Mouse (Mus musculus) cerebellum, adult 8-10 months (tissue): ENCODE data around the gene Rai14.
A peak's percentile ranks its signal among the peaks of the same experiment; 100 is the strongest.
"Not testable (repeated sequence)": the region's sequence is repeated elsewhere in the genome, so short reads cannot be mapped to it uniquely, and the experiment has no call there.

Experiments used
- DNase-seq: peaks from one replicate; pipeline ENCODE4 v3.0.0; 2022

The Rai14 gene

DNA sequence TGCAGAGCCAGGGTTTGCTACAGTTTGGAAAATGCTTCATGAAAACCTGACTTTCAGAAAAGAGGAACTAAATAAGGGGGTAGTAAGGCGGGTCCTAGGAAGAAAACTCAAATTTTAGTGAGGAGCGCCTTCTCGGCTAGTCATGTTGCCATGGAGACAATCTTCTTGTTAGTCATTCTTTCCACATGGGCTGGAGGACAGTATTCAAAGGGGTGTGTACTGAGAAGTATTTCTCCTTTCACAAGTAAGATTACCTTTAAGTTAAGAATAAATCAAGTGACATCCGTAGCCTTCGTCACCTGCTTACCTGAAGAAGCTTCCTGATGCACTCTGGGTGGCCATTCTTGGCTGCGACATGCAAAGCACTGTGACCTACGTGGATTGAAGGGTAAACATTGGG, 115.0 kb downstream of the Rai14 start:
- no peak for DNase-seq

DNA sequence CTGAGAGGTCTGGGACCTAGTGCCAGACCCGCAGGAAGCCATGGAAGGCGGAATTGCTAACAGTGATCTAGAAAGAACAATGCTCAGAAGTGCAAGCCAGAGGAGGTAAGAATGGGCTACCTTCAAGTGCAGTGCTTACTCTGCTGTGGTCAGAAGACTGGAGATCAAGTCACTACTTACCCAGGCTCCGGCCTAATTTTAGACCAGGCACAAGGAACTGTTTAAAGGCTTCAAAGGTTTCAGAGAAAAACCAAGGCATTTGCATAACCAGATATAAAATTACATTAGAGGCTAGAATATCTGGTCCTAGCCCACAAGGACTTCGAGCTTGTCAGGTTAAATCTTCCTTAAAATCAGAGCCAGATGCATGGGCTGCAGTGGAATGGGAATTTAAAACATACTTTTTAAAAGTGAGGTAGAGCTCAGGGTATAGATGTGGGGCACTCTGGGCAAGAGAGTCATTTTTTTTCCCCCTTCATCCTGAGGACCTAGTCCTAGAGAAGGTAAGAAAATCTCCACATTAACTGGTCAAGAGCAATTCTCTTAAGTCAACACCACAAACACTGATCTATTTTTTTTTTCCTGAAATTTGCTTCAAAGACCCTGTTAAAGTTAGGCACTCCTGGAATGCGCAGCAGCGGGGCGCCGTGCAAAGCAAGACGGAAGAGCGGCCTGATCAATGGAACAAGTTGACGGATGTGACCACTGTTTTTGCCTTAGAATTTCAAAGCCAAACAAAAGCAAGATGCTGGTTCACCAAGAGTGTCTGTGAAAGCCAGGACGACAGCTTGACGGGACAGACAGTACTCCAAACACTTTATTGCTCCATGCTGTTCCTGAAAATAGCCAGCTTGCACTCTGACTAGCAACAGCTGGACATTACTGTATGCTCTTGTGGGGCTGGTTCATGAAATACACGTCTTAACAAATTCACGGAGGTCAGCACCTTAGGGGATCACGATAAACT, 115.9 kb downstream of the Rai14 start:
- no peak for DNase-seq

DNA sequence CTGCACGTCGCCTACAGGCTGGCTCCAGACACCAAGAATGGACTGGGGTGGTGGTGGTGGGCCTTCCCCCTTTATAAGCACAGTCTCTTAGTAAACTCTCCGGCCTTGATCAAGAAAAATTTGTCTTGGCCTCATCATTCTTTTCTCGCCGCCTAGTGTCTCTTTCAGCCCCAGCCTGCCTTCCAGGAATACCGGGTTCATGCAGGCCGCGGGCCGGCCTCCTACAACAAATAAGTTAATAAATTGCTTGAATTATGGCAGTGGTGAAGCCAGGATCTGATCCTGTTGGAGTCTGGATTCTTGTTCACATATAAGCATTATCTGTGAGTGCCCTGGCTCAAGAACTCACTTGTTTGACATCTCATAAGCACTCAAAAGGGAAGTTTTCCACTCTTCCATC, 117.6 kb downstream of the Rai14 start:
- DNase-seq = no peak

DNA sequence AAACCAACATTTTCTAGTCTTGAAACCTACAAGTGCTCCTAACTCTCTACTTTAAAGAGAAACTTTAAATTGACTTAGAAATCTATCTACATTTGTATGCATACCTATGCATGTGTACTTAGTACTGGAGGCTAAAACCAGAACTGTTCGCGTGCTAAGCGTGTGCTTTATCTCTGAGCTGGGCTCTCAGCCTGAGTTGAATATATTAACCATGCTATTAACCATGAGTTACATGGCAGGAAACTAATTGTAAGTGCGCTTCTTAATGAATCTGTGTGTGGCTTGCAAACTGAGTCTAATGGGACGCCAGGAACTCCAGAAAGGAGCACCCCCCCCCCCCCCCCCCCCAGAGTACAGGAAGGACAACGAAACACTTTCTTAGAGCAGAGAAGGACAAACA, 119.0 kb downstream of the Rai14 start:
- no peak for DNase-seq

DNA sequence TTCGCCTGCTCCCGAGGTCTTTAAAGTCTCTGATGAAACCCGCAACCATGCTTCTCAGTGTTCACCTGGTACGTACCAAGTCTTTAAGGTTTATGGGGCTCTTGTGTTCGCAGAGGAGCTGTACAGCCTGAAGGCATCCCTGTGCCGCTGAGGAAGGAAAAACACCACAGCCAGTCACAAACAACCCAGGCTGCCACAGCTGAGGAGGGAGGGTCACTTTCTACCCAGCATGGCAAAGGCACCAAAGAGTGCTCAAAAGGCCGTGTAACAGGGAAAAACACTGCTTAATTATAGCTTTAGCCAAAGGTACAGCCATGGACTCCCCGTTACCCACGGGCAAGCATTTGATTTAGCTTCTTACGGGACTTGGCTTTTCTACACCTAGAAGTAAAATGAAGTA, 119.5 kb downstream of the Rai14 start:
- no peak for DNase-seq

DNA sequence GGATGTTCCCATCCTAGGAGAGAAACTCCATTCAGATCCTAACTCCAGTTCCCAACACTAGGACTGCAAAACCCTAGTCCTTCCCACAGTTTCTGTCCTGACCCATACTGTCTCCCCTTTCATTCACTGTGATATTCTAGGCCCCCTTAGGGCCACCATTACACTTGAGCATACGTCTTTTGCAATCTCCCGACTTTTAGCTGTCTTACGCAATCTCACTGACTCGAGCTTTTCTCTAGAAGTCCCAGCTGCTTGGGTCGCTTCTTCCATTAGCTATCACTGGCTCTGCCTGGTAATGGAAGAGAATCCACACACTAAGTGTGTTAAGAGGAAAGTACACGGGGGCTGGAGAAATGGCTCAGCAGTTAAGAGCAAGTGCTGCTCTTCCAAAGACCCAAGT, 121.3 kb downstream of the Rai14 start:
- DNase-seq = no peak

DNA sequence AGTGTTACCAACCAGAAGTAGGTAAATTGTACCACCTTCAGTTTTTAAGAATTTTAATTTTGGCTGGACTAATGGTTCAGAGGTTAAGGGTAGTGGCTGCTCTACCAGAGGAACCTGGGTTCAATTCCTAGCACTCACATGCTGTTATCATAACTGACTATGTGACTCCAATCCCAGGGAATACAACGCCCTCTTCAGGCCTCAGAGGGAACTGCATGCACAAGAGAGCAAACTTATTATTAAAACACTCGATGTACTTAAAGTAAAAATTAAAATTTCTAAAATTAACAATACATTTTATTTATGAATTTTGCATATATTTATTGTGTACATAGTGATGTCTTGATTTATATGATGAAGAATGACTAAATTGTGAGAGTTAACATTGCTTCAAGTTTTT, 127.9 kb downstream of the Rai14 start:
- DNase-seq = no peak

DNA sequence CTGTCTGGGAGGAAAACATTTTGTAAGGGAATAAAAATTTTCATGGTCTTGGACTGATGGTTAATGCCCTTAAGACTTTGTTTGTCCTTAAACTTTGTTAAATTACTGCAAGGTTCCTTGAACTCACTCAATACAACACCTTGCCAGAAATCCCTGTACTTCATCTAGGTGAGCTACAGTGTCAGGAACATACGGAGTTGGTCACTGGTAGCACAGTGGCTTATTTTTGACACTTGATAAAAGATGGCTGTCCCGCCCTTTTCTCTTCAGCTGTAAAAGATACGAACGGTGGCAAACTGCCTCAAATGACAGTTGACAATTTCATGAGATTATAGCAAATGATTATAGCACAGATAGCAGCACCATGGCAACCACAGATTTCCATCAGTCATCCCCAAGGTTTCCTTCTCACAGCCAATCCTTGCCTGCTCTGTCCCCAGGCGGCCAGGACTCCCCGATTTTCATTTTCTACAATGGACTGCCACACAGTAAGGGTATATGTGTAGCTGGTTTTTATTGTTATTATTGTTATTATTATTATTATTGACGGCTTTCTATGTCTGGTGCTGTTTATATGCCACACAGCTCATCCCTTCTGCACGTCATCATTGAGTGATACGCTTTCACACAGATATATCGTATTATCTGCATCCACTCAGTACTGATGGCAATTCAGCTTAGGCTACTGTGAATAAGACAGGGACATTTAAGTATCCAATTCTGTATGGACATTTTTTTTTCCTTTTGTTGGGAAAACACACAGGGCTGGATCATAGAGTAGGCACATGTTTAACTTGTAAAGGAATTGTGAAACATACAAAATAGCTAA, 129.9 kb downstream of the Rai14 start:
- no peak for DNase-seq

DNA sequence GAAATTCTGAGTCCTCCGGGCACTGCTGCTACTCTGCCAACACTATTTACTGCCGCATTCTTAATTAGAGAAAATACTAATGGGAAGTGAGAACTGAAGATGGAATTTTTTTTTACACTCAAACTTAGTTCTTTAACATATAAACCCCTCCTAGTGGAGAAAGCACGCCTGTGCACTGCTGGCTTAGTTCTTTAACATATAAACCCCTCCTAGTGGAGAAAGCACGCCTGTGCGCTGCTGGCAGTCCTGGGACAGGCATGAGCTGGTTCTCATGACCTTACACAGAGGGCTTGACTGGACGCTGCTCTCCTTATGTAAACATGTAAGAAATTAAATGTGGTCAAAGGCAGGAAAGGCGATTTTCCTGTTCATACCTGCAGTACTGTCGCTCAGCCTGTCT, 131.0 kb downstream of the Rai14 start:
- DNase-seq = peak; percentile 2

DNA sequence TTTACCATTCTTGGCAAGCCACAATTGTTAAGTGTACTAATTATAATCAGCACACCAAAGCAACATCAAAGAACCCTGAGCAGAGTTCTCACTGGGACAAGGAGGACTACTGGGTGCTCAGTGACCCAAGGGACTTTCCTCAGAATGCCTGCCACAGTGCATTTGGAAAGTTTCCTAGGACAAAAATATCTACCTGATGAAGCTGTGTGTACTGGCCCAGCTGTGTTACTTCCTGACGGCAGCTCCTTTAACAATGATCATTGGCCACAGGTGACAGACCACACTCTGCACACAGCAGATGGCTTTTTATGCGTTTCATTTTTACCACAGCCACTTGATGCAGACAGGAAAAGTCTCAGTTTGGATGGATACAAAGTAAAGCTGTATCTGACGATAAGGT, 135.3 kb downstream of the Rai14 start:
- DNase-seq = no peak

DNA sequence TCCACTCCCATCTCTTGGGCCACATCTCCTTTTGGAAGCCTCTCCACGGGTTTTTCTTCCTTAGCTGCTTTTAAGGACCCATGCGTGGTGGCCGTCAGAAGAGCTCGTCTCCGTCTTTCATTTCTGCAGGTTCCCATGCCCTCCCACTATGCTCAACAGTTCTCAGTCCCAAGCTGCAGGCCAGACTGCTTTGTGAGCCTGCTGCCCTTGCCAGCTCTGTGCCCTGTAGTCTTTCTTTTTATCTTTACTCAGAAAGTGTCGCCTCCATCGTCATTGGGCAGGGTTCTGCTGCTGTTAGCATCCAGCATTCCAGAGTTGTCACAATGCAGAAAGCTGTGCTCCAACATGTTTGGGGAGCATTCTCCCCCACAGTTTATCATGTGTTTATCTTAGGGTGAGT, 147.9 kb downstream of the Rai14 start:
- no peak for DNase-seq

DNA sequence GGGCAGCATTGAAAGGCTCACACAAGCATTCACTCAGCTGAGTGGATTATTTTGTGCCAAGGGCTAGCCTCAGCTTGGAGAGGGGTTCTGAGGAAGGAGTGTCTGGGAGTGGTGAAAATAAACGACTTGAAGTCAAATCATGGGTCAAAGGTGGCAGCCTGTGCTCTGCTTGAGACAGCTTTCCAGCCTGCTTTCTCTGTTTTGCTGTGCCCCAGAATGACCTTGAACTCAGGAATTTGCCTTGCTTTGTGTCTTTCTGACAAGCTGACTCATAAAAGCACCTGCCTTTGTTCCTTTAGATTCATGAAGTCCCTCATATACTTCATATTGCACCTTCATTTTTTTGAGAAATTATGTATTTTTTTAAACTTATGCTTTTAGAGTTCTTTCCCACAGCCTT, 150.2 kb downstream of the Rai14 start:
- no peak for DNase-seq

DNA sequence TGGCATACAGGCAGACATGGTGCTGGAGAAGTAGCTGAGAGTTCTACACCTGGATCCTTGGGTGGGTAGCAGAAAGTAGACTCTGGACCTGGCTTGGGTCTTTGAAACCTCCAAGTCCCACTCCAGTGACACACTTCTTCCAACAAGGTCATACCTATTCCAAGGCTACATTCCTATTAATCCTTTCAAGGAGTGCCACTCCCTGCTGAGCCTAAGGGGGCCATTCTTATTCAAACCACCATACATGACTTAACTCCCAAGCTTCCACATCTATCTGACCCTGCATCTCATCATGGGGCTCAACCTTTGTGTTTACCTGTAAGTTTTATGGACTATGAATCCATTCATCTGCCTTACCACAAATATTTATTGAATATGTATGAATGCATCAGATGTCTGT, 152.1 kb downstream of the Rai14 start:
- DNase-seq = no peak

DNA sequence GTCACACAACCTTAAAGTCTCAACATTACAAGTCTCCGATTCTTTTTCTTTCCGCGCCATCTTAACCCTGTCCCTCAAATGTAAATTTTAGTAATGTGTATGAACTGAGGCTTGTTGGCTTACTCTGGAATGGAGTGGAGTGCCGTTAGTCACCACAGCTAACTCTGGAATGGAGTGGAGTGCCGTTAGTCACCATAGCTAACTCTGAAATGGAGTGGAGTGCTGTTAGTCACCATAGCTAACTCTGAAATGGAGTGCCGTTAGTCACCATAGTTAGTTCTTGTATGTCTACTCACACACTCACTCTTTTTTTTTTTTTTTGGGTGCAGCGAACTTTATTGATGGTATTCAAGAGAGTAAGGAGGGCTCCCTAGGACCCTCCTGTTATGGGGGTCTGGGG, 154.4 kb downstream of the Rai14 start:
- DNase-seq = no peak

DNA sequence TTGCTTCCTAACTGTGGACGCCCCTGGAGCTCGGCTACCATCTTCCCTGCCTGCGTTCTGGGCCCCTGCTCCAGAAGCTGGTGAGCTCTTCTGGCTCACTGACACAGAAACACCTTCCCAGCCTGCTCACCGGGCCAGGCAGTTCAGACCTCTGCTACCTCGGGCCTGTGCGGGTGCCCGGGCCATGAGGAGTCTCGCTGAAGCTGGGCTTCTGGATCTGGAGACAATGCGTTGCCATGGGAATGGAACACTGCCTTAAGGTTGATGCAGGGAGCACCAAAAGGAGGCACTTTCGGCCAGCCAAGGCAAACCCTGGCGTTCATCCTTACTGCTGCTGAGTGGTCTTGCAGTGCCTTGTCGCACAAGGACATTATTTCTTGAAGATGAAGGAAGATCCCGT, 156.0 kb downstream of the Rai14 start, which contains the start of gene Ttc23l:
TSS of gene Ttc23l (minus strand) at position 204 of the 400 bp plus-strand sequence.
- no peak for DNase-seq

DNA sequence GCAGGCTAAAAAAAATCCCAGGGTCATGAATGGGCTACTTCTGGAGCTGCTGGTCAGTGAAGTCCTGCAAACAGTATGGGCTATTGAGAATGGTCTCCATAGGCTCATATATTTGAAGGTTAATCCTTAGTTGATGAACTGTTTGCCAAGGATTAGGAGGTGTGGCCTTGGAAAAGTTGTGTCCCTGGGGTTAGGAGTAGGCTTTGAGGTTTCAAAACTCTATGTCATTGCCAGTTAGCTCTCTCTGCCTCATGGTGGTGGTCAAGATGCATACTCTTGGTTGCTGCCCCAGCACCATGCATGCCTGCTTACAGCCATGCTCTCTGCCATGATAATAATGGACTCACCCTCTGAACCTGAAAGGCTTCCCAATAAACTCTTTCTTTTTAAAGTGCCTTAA, 160.1 kb downstream of the Rai14 start:
- DNase-seq = no peak

DNA sequence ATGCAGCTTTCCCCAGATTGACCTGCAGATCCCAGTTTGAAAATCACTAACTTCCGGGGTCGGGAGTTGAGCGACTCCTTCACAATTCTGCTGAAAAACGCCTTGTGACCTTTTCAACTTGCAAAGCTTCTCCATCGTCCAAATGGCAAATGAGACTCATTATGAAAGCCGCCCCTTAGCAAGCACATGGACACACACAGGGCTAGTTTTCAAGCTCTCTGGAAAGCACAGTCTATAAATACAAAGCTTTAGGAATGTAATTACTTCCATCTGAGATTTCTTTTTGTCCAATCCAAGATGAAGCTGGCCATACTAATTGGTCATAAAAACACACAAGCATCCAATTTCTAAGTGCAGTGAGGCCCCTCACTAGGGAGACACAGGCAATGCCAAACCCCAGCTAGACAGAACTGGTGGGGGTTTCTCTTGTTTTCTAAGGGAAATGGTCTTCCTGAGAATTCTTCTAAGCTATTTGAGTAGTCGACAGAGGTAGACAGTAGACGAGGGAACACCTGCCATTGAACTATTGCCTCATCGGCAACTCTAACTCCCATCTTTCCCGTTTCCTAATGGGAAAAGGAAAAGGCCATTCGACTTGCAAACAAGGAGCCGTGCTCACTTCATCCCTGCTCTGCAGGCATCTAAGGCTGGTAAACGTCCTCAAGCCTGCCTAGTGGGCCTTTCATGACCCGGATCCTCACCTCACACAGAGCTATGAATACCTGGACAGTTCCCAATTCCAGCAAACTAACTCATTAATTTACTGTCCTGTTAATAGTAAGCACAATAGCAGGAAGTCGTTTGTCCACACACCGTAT, 173.9 kb downstream of the Rai14 start:
- DNase-seq = no peak

DNA sequence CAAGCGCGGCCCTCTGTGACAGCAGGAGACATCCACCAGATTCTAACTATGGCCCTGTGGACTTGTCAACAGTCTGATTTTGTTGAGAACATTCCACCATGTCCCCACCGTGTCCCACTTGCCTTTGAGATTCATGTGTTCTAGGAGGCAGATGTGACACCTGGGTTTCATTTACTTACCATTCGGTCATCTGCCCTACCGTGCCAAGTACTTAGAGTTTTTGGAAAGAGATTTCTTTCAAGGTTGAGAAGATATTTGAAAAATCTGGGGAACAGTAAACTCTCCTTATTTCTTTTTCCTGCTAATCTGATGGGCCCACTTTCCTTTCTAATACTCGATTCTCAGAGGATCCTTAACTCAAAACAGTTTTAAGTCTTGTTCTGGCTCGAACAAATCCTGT, 178.5 kb downstream of the Rai14 start:
- no peak for DNase-seq

DNA sequence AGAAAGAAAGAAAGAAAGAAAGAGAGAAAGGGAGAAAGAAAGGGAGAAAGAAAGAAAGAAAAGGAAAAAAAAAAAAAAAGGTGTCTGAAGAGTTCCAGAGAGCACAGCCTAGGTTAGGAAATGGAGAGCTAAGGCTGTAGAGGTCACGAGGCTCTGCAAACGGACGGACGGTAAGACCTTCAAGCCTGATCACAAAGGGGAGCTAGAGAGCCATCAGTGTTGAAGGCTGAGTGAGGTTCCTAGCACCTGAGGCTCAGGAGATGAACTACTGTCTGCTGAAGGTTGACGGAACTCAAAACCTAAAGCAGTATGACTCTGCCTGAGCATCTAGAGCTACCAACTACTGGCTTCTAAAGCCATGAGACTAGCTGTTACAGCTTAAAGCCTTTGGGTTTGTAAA, 179.8 kb downstream of the Rai14 start:
- no peak for DNase-seq

DNA sequence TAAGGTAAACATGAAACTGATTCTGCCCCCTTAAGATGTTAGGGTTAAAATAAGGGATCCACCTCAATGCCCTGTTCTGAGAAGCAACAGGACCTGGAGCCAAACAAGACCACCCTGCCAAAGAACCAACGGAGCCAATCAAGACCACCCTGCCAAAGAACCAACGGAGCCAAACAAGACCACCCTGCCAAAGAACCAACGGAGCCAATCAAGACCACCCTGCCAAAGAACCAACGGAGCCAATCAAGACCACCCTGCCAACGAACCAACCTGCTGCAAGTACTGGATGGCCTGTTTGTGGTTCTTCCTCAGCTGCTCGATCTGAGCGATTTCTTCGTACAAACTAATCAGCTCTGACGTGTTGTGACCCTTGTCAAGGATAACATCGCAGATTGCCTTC, 181.1 kb downstream of the Rai14 start:
- DNase-seq = not testable (repeated sequence)

DNA sequence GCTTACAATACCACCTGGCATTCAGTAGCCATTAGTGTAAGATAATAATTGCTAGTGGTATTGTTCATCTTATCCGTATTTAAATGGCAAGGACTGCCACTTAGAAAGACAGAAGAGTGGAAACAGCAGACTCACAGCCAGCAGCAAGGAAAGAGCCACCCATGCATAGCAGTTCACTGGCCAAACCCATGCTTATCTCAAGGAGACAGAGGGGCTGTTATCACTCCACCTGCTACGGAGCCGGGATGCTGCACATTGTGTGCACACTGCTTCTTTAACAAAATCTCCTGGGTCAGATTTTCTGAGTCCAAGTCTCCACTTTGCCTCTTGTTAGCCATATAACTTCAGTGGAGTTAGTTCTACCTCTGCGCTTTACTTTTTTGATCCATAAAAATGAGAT, 183.1 kb downstream of the Rai14 start:
- no peak for DNase-seq

DNA sequence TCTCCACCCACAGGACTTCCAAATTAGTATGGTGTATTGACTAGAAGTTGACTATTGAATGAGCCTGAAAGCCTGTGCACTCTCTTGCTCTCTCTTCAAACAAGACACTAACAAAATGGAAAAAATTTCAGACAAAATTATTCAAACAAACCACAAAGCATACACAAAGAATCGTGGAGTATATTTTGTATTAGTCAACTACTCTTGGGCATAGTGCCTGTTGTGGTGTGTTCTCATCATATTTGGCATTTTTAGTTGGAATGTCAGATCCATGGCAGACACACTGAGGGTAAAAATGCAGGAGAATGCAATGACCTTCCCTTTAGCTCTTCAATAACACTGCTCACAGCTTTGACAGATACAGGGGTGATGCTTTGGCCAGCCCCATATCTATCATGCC, 188.5 kb downstream of the Rai14 start:
- DNase-seq = no peak
